Mouse (Mus musculus): ENCODE data around the gene Gm17304. TPM values are rescaled to one million over a fixed set of nuclear protein-coding genes. Genes with fewer than 3 reads are reported as not detected.
A peak's percentile ranks its signal among the peaks of the same experiment; 100 is the strongest.

Gm17304 gene
- polyA plus RNA-seq (2016; fragmentation: Nextera tagmentation; extraction: Ambion mirVana): not detected in 2 replicates

GRCm38 (mm10) chr5:106608798-106609197 lies at the start of gene Gm17304:
TSS of gene Gm17304 (plus strand) at chr5:106609098.
- Histone ChIP-seq H3K9me3 (replicated peaks) (no peaks in the 10 kb centered on the region), H3K27me3 (ENCODE audit: low read depth, poor library complexity, severe bottlenecking) (no peaks in the 10 kb centered on the region), H3K27ac (no peak within 1 kb of the TSS), H3K36me3 (peaks cover 57% of the 10 kb centered on the region), H3K4me3 (no peak within 1 kb of the TSS), H3K4me1 (no peaks in the 10 kb centered on the region)
- WGBS: 92% methylated on average over 4 of the region's 4 CpGs
- DNase-seq (ENCODE audit: low spot score): no peak

- H3K4me3 ChIP-seq: peak overlapping the region; percentile 47
- no peaks in the 10 kb centered on the region for H3K36me3 ChIP-seq
- H3K4me1 ChIP-seq: peaks cover 37% of the 10 kb centered on the region
- H3K27ac ChIP-seq: peak overlapping the region; percentile 25; the same call in 1 of the 2 replicates
- no peaks in the 10 kb centered on the region for H3K9me3 ChIP-seq (replicated peaks)
- DNase-seq (ENCODE audit: low spot score): peak; percentile 59
- peaks cover 99% of the 10 kb centered on the region for H3K27me3 ChIP-seq (ENCODE audit: low read depth, poor library complexity, severe bottlenecking)
- WGBS: 3% methylated on average over 40 of the region's 40 CpGs
Measured at GRCm38 (mm10) chr5:106560631-106561498, 48.0 kb upstream of the Gm17304 start.

- Histone ChIP-seq H3K27ac (peak overlapping the region; percentile 25; the same call in 1 of the 2 replicates), H3K4me1 (peaks cover 43% of the 10 kb centered on the region), H3K4me3 (peak overlapping the region; percentile 47), H3K36me3 (no peaks in the 10 kb centered on the region), H3K27me3 (ENCODE audit: low read depth, poor library complexity, severe bottlenecking) (peaks cover 100% of the 10 kb centered on the region), H3K9me3 (replicated peaks) (no peaks in the 10 kb centered on the region)
- DNase-seq (ENCODE audit: low spot score): no peak
- WGBS: 17% methylated on average over 8 of the region's 8 CpGs
Measured at GRCm38 (mm10) chr5:106561499-106561822, 47.4 kb upstream of the Gm17304 start.

- Histone ChIP-seq H3K27ac (no peak overlapping the region), H3K9me3 (replicated peaks) (no peaks in the 10 kb centered on the region), H3K4me3 (no peak overlapping the region), H3K36me3 (no peaks in the 10 kb centered on the region), H3K4me1 (peaks cover 34% of the 10 kb centered on the region), H3K27me3 (ENCODE audit: low read depth, poor library complexity, severe bottlenecking) (peaks cover 98% of the 10 kb centered on the region)
- 33% methylated on average over 6 of the region's 6 CpGs for WGBS
- DNase-seq (ENCODE audit: low spot score): no peak
Measured at GRCm38 (mm10) chr5:106566025-106566424, 42.9 kb upstream of the Gm17304 start.

- DNase-seq (ENCODE audit: low spot score): peak; percentile 62
- Histone ChIP-seq H3K4me1 (peaks cover 12% of the 10 kb centered on the region), H3K27ac (peak overlapping the region; percentile 80), H3K4me3 (peak overlapping the region; percentile 71), H3K36me3 (no peaks in the 10 kb centered on the region), H3K9me3 (replicated peaks) (no peaks in the 10 kb centered on the region), H3K27me3 (ENCODE audit: low read depth, poor library complexity, severe bottlenecking) (peaks cover 86% of the 10 kb centered on the region)
- 6% methylated on average over 55 of the region's 55 CpGs for WGBS
Measured at GRCm38 (mm10) chr5:106573742-106574559, 34.9 kb upstream of the Gm17304 start.

- H3K27ac ChIP-seq: peak overlapping the region; percentile 80
- no peaks in the 10 kb centered on the region for H3K36me3 ChIP-seq
- H3K9me3 ChIP-seq (replicated peaks): no peaks in the 10 kb centered on the region
- under 1% methylated on average over 41 of the region's 45 CpGs for WGBS
- H3K4me3 ChIP-seq: peak overlapping the region; percentile 71
- DNase-seq (ENCODE audit: low spot score): peak; percentile 89
- H3K4me1 ChIP-seq: peaks cover 12% of the 10 kb centered on the region
- peaks cover 80% of the 10 kb centered on the region for H3K27me3 ChIP-seq (ENCODE audit: low read depth, poor library complexity, severe bottlenecking)
Measured at GRCm38 (mm10) chr5:106574560-106574946, 34.3 kb upstream of the Gm17304 start.

GRCm38 (mm10) chr5:106575098-106575497 lies 33.8 kb upstream of the Gm17304 start:
- Histone ChIP-seq H3K4me3 (0 out of 2 replicates have a peak overlapping the region, but pooled peaks have one; percentile 71), H3K27me3 (ENCODE audit: low read depth, poor library complexity, severe bottlenecking) (peaks cover 74% of the 10 kb centered on the region)

GRCm38 (mm10) chr5:106577237-106577888 lies 31.5 kb upstream of the Gm17304 start:
- no peak overlapping the region for H3K27ac ChIP-seq
- DNase-seq (ENCODE audit: low spot score): no peak
- WGBS: 61% methylated on average over 9 of the region's 9 CpGs
- H3K27me3 ChIP-seq (ENCODE audit: low read depth, poor library complexity, severe bottlenecking): peaks cover 55% of the 10 kb centered on the region
- H3K4me1 ChIP-seq: peaks cover 12% of the 10 kb centered on the region
- H3K36me3 ChIP-seq: no peaks in the 10 kb centered on the region
- H3K9me3 ChIP-seq (replicated peaks): no peaks in the 10 kb centered on the region
- no peak overlapping the region for H3K4me3 ChIP-seq

More at GRCm38 (mm10) chr5:106575098-106575497, 33.8 kb upstream of the Gm17304 start:
- 15% methylated on average over 4 of the region's 4 CpGs for WGBS
- H3K9me3 ChIP-seq (replicated peaks): no peaks in the 10 kb centered on the region
- H3K4me1 ChIP-seq: peaks cover 12% of the 10 kb centered on the region
- DNase-seq (ENCODE audit: low spot score): no peak
- H3K36me3 ChIP-seq: no peaks in the 10 kb centered on the region
- H3K27ac ChIP-seq: no peak overlapping the region

- Histone ChIP-seq H3K27ac (no peak overlapping the region), H3K4me3 (no peak overlapping the region), H3K9me3 (replicated peaks) (no peaks in the 10 kb centered on the region), H3K27me3 (ENCODE audit: low read depth, poor library complexity, severe bottlenecking) (peaks cover 24% of the 10 kb centered on the region), H3K4me1 (no peaks in the 10 kb centered on the region), H3K36me3 (no peaks in the 10 kb centered on the region)
- WGBS: 85% methylated on average over 7 of the region's 7 CpGs
- DNase-seq (ENCODE audit: low spot score): no peak
Measured at GRCm38 (mm10) chr5:106580943-106581342, 28.0 kb upstream of the Gm17304 start.

- Histone ChIP-seq H3K4me1 (no peaks in the 10 kb centered on the region), H3K9me3 (replicated peaks) (no peaks in the 10 kb centered on the region), H3K27me3 (ENCODE audit: low read depth, poor library complexity, severe bottlenecking) (no peaks in the 10 kb centered on the region), H3K36me3 (peaks cover 26% of the 10 kb centered on the region), H3K27ac (no peak overlapping the region), H3K4me3 (no peak overlapping the region)
- no peak for DNase-seq (ENCODE audit: low spot score)
- WGBS: 92% methylated on average over 9 of the region's 9 CpGs
Measured at GRCm38 (mm10) chr5:106589006-106589405, 19.9 kb upstream of the Gm17304 start.

GRCm38 (mm10) chr5:106589670-106590069 lies 19.2 kb upstream of the Gm17304 start:
- WGBS: 96% methylated on average over 11 of the region's 11 CpGs
- no peak for DNase-seq (ENCODE audit: low spot score)
- no peaks in the 10 kb centered on the region for H3K9me3 ChIP-seq (replicated peaks)

GRCm38 (mm10) chr5:106590686-106591085 lies 18.2 kb upstream of the Gm17304 start:
- WGBS: 88% methylated on average over 5 of the region's 5 CpGs
- H3K27me3 ChIP-seq (ENCODE audit: low read depth, poor library complexity, severe bottlenecking): no peaks in the 10 kb centered on the region

More at GRCm38 (mm10) chr5:106589670-106590069, 19.2 kb upstream of the Gm17304 start:
- no peaks in the 10 kb centered on the region for H3K27me3 ChIP-seq (ENCODE audit: low read depth, poor library complexity, severe bottlenecking)
- H3K4me1 ChIP-seq: no peaks in the 10 kb centered on the region
- H3K4me3 ChIP-seq: no peak overlapping the region
- H3K27ac ChIP-seq: no peak overlapping the region
- peaks cover 26% of the 10 kb centered on the region for H3K36me3 ChIP-seq

More at GRCm38 (mm10) chr5:106590686-106591085, 18.2 kb upstream of the Gm17304 start:
- H3K4me3 ChIP-seq: no peak overlapping the region
- H3K9me3 ChIP-seq (replicated peaks): no peaks in the 10 kb centered on the region
- no peak overlapping the region for H3K27ac ChIP-seq
- no peak for DNase-seq (ENCODE audit: low spot score)
- peaks cover 30% of the 10 kb centered on the region for H3K36me3 ChIP-seq
- H3K4me1 ChIP-seq: no peaks in the 10 kb centered on the region

Measured in limb, embryonic 10.5 days (tissue).